Mouse (Mus musculus): Measurements from ENCODE around the gene Cmas. TPM values are rescaled to one million over a fixed set of nuclear protein-coding genes. Genes with fewer than 3 reads are reported as not detected.

The Cmas gene
- polyA plus RNA-seq (2014; fragmentation: Illumina TruSeq; extraction: RNeasy Lipid Tissue Mini Kit (QIAGEN cat#74804); ENCODE audit: low read depth, low replicate concordance) = 36.5 TPM

DNA sequence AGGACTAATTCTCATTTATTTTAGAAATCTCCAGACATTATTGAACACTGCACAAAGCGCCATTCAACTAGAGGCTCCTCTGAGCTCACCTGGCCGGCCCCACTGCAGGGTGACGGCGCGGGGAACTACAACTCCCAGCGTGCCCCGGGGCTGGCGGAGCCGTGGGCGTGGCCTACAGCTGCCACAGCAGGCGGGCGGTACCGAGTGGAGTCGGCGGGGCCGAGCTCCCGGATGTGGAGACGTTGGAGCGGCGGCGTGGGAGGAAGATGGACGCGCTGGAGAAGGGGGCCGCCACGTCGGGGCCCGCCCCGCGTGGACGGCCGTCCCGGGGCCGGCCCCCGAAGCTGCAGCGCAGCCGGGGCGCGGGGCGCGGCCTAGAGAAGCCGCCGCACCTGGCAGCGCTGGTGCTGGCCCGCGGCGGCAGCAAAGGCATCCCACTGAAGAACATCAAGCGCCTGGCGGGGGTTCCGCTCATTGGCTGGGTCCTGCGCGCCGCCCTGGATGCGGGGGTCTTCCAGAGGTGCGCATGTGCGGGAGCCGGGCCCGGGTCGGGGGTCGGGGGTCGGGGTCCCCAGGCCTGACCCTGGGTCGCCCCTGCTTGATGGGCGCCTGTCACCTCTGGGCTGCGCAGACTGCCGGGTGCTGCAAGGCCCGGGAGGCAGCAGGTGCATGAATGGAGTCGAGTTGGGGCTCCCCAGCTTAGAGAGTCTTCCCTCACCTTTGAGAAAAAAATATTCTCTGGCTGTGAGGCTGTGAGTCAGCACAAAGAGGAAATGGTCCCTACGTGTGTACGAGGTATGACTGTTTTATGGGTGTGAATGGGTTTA lies at the start of gene Cmas:
TSS of gene Cmas (plus strand) at position 180 of the 827 bp plus-strand sequence.

DNA sequence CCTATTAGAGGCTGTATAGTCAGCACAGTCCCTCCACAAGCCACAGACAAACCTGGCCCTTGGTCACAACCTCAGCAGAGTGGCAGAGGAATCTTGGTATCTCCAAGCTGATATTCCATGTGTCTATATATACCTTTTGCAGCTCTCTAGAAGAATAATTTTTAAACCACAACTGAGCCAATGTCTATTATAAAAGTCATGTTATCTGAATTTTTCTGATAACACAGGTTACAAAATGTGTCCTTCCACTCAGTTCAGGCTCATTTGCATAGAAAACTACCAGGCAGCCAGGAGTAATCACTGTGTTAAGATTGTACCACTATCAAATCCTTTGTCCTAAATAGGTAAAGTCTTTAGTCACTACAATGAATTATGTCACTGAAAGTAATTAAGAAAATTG lies 47.9 kb downstream of the Cmas start, which contains the start of gene Sult6b2:
TSS of gene Sult6b2 (minus strand) at position 101 of the 400 bp plus-strand sequence.

Other genes with a start within 250 kb of the Cmas start
- gene Ldhb, start 248.7 kb upstream of the Cmas start, polyA plus RNA-seq (2014; fragmentation: Illumina TruSeq; extraction: RNeasy Lipid Tissue Mini Kit (QIAGEN cat#74804); ENCODE audit: low read depth, low replicate concordance) = 209 TPM
- gene Kcnj8, start 185.1 kb upstream of the Cmas start, polyA plus RNA-seq (2014; fragmentation: Illumina TruSeq; extraction: RNeasy Lipid Tissue Mini Kit (QIAGEN cat#74804); ENCODE audit: low read depth, low replicate concordance) = 10.3 TPM
- 10.3 TPM for gene Abcc9, start 54.4 kb upstream of the Cmas start, polyA plus RNA-seq (2014; fragmentation: Illumina TruSeq; extraction: RNeasy Lipid Tissue Mini Kit (QIAGEN cat#74804); ENCODE audit: low read depth, low replicate concordance)
- not detected for gene Sult6b2, start 47.8 kb downstream of the Cmas start, polyA plus RNA-seq (2014; fragmentation: Illumina TruSeq; extraction: RNeasy Lipid Tissue Mini Kit (QIAGEN cat#74804); ENCODE audit: low read depth, low replicate concordance)
- gene St8sia1, start 207.8 kb downstream of the Cmas start, polyA plus RNA-seq (2014; fragmentation: Illumina TruSeq; extraction: RNeasy Lipid Tissue Mini Kit (QIAGEN cat#74804); ENCODE audit: low read depth, low replicate concordance) = 0.07 TPM